Mouse (Mus musculus) kidney, postnatal 10 days (tissue): ENCODE measurements around the gene Ngb.

ENCODE experiments used
- DNase-seq: peaks from one replicate; pipeline ENCODE4 v3.0.0; 2021; ENCODE audit warnings: mixed read lengths

Gene Ngb

GRCm38 (mm10) chr12:87102165-87102631 is at the start of gene Ngb:
Gene Ngb, minus strand, starts transcription at chr12:87102539.
- DNase-seq, result peak; percentile 17

- DNase-seq, result no peak
These were observed 47.1 kb upstream of the Ngb start for GRCm38 (mm10) chr12:87149471-87149870.

- peak; percentile 65 for DNase-seq
These were observed 45.8 kb upstream of the Ngb start for GRCm38 (mm10) chr12:87148136-87148535.

- DNase-seq, result peak; percentile 95
These were observed 45.2 kb upstream of the Ngb start, which contains the start of gene Pomt2 for GRCm38 (mm10) chr12:87147395-87148089. Gene Pomt2, minus strand, starts transcription at chr12:87147968.

- peak; percentile 93 for DNase-seq
These were observed 44.6 kb upstream of the Ngb start, which contains the start of gene Gstz1 for GRCm38 (mm10) chr12:87146966-87147365. Gene Gstz1, plus strand, starts transcription at chr12:87147165.

- DNase-seq, result no peak
These were observed 39.8 kb upstream of the Ngb start for GRCm38 (mm10) chr12:87142156-87142555.

GRCm38 (mm10) chr12:87138768-87139167 is 36.4 kb upstream of the Ngb start:
- no peak for DNase-seq

GRCm38 (mm10) chr12:87138342-87138701 is 36.0 kb upstream of the Ngb start:
- no peak for DNase-seq

- no peak for DNase-seq
These were observed 35.4 kb upstream of the Ngb start for GRCm38 (mm10) chr12:87137439-87138341.

GRCm38 (mm10) chr12:87132784-87133183 is 30.4 kb upstream of the Ngb start:
- DNase-seq, result no peak

GRCm38 (mm10) chr12:87132210-87132609 is 29.9 kb upstream of the Ngb start:
- DNase-seq, result no peak

GRCm38 (mm10) chr12:87131619-87132018 is 29.3 kb upstream of the Ngb start:
- peak; percentile 61 for DNase-seq

- peak; percentile 47 for DNase-seq
These were observed 28.8 kb upstream of the Ngb start for GRCm38 (mm10) chr12:87131181-87131580.

- DNase-seq, result no peak
These were observed 27.9 kb upstream of the Ngb start for GRCm38 (mm10) chr12:87130224-87130623.

GRCm38 (mm10) chr12:87127256-87127655 is 24.9 kb upstream of the Ngb start:
- no peak for DNase-seq

GRCm38 (mm10) chr12:87121918-87122589 is 19.7 kb upstream of the Ngb start:
- no peak for DNase-seq

- no peak for DNase-seq
These were observed 5.1 kb upstream of the Ngb start for GRCm38 (mm10) chr12:87107357-87107977.

- DNase-seq, result no peak
These were observed 2.5 kb upstream of the Ngb start for GRCm38 (mm10) chr12:87104796-87105195.

- peak; percentile 30 for DNase-seq
These were observed 1.1 kb upstream of the Ngb start for GRCm38 (mm10) chr12:87103471-87103870.

- DNase-seq, result no peak
These were observed 2.0 kb downstream of the Ngb start for GRCm38 (mm10) chr12:87100331-87100730.

GRCm38 (mm10) chr12:87093671-87094070 is 8.7 kb downstream of the Ngb start:
- no peak for DNase-seq

GRCm38 (mm10) chr12:87093249-87093648 is 9.1 kb downstream of the Ngb start:
- DNase-seq, result peak; percentile 22

- no peak for DNase-seq
These were observed 10.4 kb downstream of the Ngb start for GRCm38 (mm10) chr12:87091916-87092315.
